Mouse (Mus musculus): ENCODE data around the gene Capn10. TPM values are rescaled to one million over a fixed set of nuclear protein-coding genes. Genes with fewer than 3 reads are reported as not detected.

Gene Capn10
- total and polyA plus RNA-seq, 3 experiments, result 30.7 to 43.3 TPM; not detected in 1

DNA sequence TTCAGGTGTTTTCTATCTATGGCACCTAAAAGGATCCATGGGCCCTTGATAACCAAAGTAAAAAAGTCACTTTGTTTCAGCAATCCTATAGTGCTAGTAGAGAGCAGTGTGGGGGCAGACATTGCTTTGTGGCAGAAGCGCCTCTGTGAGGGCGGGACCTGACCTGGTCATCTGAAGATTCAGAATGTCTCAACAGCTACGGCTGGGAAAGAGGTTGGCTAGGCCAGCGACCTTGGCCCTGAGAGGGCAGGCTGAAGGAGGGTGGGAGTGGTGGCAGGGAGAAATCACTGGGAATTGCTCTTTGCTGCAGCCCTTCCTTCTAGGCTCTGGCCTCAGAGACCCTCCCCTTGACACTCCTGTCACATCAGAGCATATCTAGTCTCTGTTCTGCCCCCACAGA lies 19.9 kb upstream of the Capn10 start:
- no peaks in the 10 kb centered on the region for H3K27me3 ChIP-seq (ENCODE audit: control insufficient read depth in 1 of 2, insufficient read depth in 2 of 2, low read length in 2 of 2)
- peaks cover 8 to 22% of the 10 kb centered on the region in 2 experiments for H3K4me1 ChIP-seq (ENCODE audit: control insufficient read depth in 1 of 2, insufficient read depth in 2 of 2, low read length in 2 of 2)
- peaks cover 26% of the 10 kb centered on the region for H3K79me2 ChIP-seq (ENCODE audit: control insufficient read depth, insufficient read depth, low read length, poor library complexity)
- TF ChIP-seq MXI1 (IDR thresholded peaks at IDR 0.05; ENCODE audit: low read depth, low read length), result no peak
- no peak for TF ChIP-seq RCOR1 (IDR thresholded peaks at IDR 0.05; ENCODE audit: low read depth, low read length)
- TF ChIP-seq MYC (IDR thresholded peaks at IDR 0.05; ENCODE audit: low read depth, low read length), result no peak
- TF ChIP-seq ZC3H11A (IDR thresholded peaks at IDR 0.05; ENCODE audit: low read depth, low read length), result no peak
- TF ChIP-seq TBP (IDR thresholded peaks at IDR 0.05; ENCODE audit: low read depth, low read length), result no peak
- no peak for TF ChIP-seq GATA1 (IDR thresholded peaks at IDR 0.05; ENCODE audit: low read depth, low read length)
- no peak for TF ChIP-seq NELFE (IDR thresholded peaks at IDR 0.05; ENCODE audit: low read depth, low read length)
- no peak for TF ChIP-seq MEF2A (IDR thresholded peaks at IDR 0.05; ENCODE audit: extremely low read depth, insufficient replicate concordance, low read depth, low read length, poor library complexity, severe bottlenecking)
- TF ChIP-seq CTCF (IDR thresholded peaks at IDR 0.05 in 2 of 3, conservative IDR thresholded peaks at IDR 0.05 in 1 of 3; ENCODE audit: control insufficient read depth in 1 of 3, insufficient read depth in 1 of 3, low read depth in 2 of 3, low read length in 3 of 3, poor library complexity in 1 of 3, severe bottlenecking in 1 of 3), result no peak
- no peak for TF ChIP-seq ZMIZ1 (IDR thresholded peaks at IDR 0.05; ENCODE audit: low read depth, low read length)
- peaks cover 0 to 6% of the 10 kb centered on the region in 2 experiments; a peak in 3 of 4 replicates for H3K36me3 ChIP-seq (ENCODE audit: control insufficient read depth in 1 of 2, insufficient read depth in 2 of 2, low read length in 2 of 2)
- no peaks in the 10 kb centered on the region for H3K9me3 ChIP-seq (replicated peaks; ENCODE audit: insufficient read depth, low read length)
- no peak for DNase-seq (ENCODE audit: low read depth, low spot score)
- H3K27ac ChIP-seq (ENCODE audit: control insufficient read depth, low read depth, low read length), result no peak overlapping the region
- no peak overlapping the region for H3K9ac ChIP-seq (ENCODE audit: control insufficient read depth, low read depth, low read length, poor library complexity, severe bottlenecking)
- H3K4me3 ChIP-seq (ENCODE audit: control insufficient read depth in 1 of 2, insufficient read depth in 1 of 2, low read depth in 2 of 2, low read length in 2 of 2), result no peak overlapping the region

DNA sequence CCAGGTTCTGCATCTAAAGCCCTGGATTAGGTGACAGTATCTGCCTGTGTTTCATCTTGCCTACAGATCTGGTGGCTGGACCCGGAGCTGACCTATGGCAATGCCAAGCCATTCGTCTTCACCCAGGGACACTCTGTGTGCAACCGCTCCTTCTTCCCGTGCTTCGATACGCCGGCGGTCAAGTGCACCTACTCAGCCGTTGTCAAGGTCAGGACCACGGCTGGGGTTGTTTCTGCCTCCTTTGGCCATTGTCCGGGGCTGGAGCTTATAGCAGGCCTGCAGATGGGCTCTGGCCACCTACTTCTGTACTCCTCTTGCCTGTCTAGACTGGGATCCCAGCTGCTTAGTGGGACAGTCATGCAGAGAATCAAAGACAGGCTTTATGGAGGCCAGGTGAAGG lies 19.2 kb upstream of the Capn10 start:
- H3K4me1 ChIP-seq (ENCODE audit: control insufficient read depth in 1 of 2, insufficient read depth in 2 of 2, low read length in 2 of 2), result peaks cover 2 to 15% of the 10 kb centered on the region in 2 experiments; a peak in 2 of 4 replicates
- peaks cover 21% of the 10 kb centered on the region for H3K79me2 ChIP-seq (ENCODE audit: control insufficient read depth, insufficient read depth, low read length, poor library complexity)
- no peaks in the 10 kb centered on the region; a peak in 1 of 4 replicates for H3K36me3 ChIP-seq (ENCODE audit: control insufficient read depth in 1 of 2, insufficient read depth in 2 of 2, low read length in 2 of 2)
- TF ChIP-seq SMC3 (IDR thresholded peaks at IDR 0.05; ENCODE audit: low read depth, low read length) (no peak), POLR2AphosphoS5 (IDR thresholded peaks at IDR 0.05; ENCODE audit: borderline replicate concordance, low read depth, low read length) (no peak), TAL1 (IDR thresholded peaks at IDR 0.05; ENCODE audit: low read length) (no peak), MAX (IDR thresholded peaks at IDR 0.05; ENCODE audit: low read length) (no peak), POLR2A (IDR thresholded peaks at IDR 0.05; ENCODE audit: control insufficient read depth in 1 of 2, insufficient read depth in 1 of 2, low read depth in 1 of 2, low read length in 2 of 2, poor library complexity in 1 of 2) (no peak), MYC (IDR thresholded peaks at IDR 0.05; ENCODE audit: low read depth, low read length) (no peak), GATA1 (IDR thresholded peaks at IDR 0.05; ENCODE audit: low read depth, low read length) (no peak), BHLHE40 (IDR thresholded peaks at IDR 0.05; ENCODE audit: borderline replicate concordance, low read depth, low read length) (no peak), ZMIZ1 (IDR thresholded peaks at IDR 0.05; ENCODE audit: low read depth, low read length) (no peak), MEF2A (IDR thresholded peaks at IDR 0.05; ENCODE audit: extremely low read depth, insufficient replicate concordance, low read depth, low read length, poor library complexity, severe bottlenecking) (no peak), ZKSCAN1 (IDR thresholded peaks at IDR 0.05; ENCODE audit: low read depth, low read length) (no peak), TBP (IDR thresholded peaks at IDR 0.05; ENCODE audit: low read depth, low read length) (no peak), ZNF384 (IDR thresholded peaks at IDR 0.05; ENCODE audit: low read depth, low read length) (no peak), TCF12 (IDR thresholded peaks at IDR 0.05; ENCODE audit: low read depth, low read length) (no peak), JUND (IDR thresholded peaks at IDR 0.05; ENCODE audit: low read depth, low read length) (no peak), SIN3A (IDR thresholded peaks at IDR 0.05; ENCODE audit: low read length) (no peak)
- DNase-seq (ENCODE audit: low read depth, low spot score), result no peak
- H3K9me3 ChIP-seq (replicated peaks; ENCODE audit: insufficient read depth, low read length), result no peaks in the 10 kb centered on the region
- H3K27me3 ChIP-seq (ENCODE audit: control insufficient read depth in 1 of 2, insufficient read depth in 2 of 2, low read length in 2 of 2), result no peaks in the 10 kb centered on the region
- no peak overlapping the region for H3K4me3 ChIP-seq (ENCODE audit: control insufficient read depth in 1 of 2, insufficient read depth in 1 of 2, low read depth in 2 of 2, low read length in 2 of 2)
- H3K9ac ChIP-seq (ENCODE audit: control insufficient read depth, low read depth, low read length, poor library complexity, severe bottlenecking), result no peak overlapping the region
- no peak overlapping the region for H3K27ac ChIP-seq (ENCODE audit: control insufficient read depth, low read depth, low read length)

All from MEL (cell line).